Mouse (Mus musculus): ENCODE measurements around the gene Slc44a5. TPM values are rescaled to one million over a fixed set of nuclear protein-coding genes. Genes with fewer than 3 reads are reported as not detected.
A peak's percentile ranks its signal among the peaks of the same experiment; 100 is the strongest.

The Slc44a5 gene
- polyA plus RNA-seq, 1 experiment from 2014 or later = 0.39 TPM

- Histone ChIP-seq H3K27ac (no peak overlapping the region), H3K9me3 (replicated peaks; ENCODE audit: low read length) (no peaks in the 10 kb centered on the region), H3K4me2 (ENCODE audit: low read length) (no peak overlapping the region), H3K4me1 (replicated peaks; ENCODE audit: insufficient read depth, low read length) (no peaks in the 10 kb centered on the region), H3K27me3 (ENCODE audit: insufficient read depth, low read length) (no peaks in the 10 kb centered on the region), H3K9ac (ENCODE audit: low read depth, low read length) (no peak overlapping the region), H3K36me3 (ENCODE audit: insufficient read depth, low read length) (no peaks in the 10 kb centered on the region), H3K4me3 (replicated peaks; ENCODE audit: low read depth, low read length) (no peak overlapping the region)
- 50% methylated on average over 6 of the region's 6 CpGs for WGBS
- TF ChIP-seq CTCF (IDR thresholded peaks at IDR 0.05; ENCODE audit: low read depth) = peak; percentile 68
- ATAC-seq (replicated peaks; ENCODE audit: low FRiP score, low read depth) = no peak
- DNase-seq (ENCODE audit: low spot score) = peak; percentile 69
These were observed 11.4 kb upstream of the Slc44a5 start for GRCm38 (mm10) chr3:153961632-153962389.

DNA sequence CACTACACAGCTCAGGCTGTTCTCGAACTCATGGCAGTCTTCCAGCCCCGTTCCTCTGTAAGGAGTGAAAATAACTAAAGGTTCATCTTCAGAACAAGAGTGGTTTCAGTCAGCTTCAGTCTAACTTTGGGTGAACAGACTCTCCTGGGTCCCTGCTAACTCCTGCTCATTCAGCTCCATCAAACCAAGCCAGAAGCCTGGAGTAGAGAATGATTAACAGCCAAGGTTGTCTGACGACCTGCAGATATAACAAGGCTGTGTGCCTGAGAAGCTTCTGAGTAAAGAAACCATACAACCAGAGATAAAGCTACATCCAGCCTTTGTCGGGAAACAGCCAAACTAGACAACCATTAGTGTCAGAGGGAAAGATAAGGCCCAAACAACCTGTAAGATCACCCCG, 5.8 kb upstream of the Slc44a5 start:
- DNase-seq (ENCODE audit: low spot score) (no peak), ATAC-seq (replicated peaks; ENCODE audit: low FRiP score, low read depth) (no peak)
- Histone ChIP-seq H3K4me2 (ENCODE audit: low read length) (no peak overlapping the region), H3K4me1 (replicated peaks; ENCODE audit: insufficient read depth, low read length) (no peaks in the 10 kb centered on the region; the same call in 1 of the 2 replicates), H3K9ac (ENCODE audit: low read depth, low read length) (no peak overlapping the region), H3K4me3 (replicated peaks; ENCODE audit: low read depth, low read length) (no peak overlapping the region), H3K27ac (no peak overlapping the region), H3K36me3 (ENCODE audit: insufficient read depth, low read length) (no peaks in the 10 kb centered on the region), H3K9me3 (replicated peaks; ENCODE audit: low read length) (no peaks in the 10 kb centered on the region), H3K27me3 (ENCODE audit: insufficient read depth, low read length) (no peaks in the 10 kb centered on the region)
- no peak for TF ChIP-seq CTCF (IDR thresholded peaks at IDR 0.05; ENCODE audit: low read depth)
- WGBS = 69% methylated on average over 5 of the region's 5 CpGs

- Histone ChIP-seq H3K4me1 (replicated peaks; ENCODE audit: insufficient read depth, low read length) (peaks cover under 1% of the 10 kb centered on the region; the same call in 1 of the 2 replicates), H3K9ac (ENCODE audit: low read depth, low read length) (no peak overlapping the region), H3K36me3 (ENCODE audit: insufficient read depth, low read length) (no peaks in the 10 kb centered on the region), H3K4me2 (ENCODE audit: low read length) (no peak overlapping the region), H3K27ac (no peak overlapping the region), H3K9me3 (replicated peaks; ENCODE audit: low read length) (no peaks in the 10 kb centered on the region), H3K27me3 (ENCODE audit: insufficient read depth, low read length) (peaks cover under 1% of the 10 kb centered on the region; the same call in 1 of the 2 replicates), H3K4me3 (replicated peaks; ENCODE audit: low read depth, low read length) (no peak overlapping the region)
- WGBS = 51% methylated on average over 4 of the region's 4 CpGs
- peak; percentile 61 for DNase-seq (ENCODE audit: low spot score)
- peak; percentile 47; the same call in 1 of the 2 replicates for ATAC-seq (replicated peaks; ENCODE audit: low FRiP score, low read depth)
- peak; percentile 72 for TF ChIP-seq CTCF (IDR thresholded peaks at IDR 0.05; ENCODE audit: low read depth)
These were observed 4.7 kb upstream of the Slc44a5 start for GRCm38 (mm10) chr3:153968549-153968948.

- ATAC-seq (replicated peaks; ENCODE audit: low FRiP score, low read depth) = no peak
- H3K27me3 ChIP-seq (ENCODE audit: insufficient read depth, low read length) = peaks cover 10% of the 10 kb centered on the region
- WGBS = 74% methylated on average over 4 of the region's 4 CpGs
These were observed 3.8 kb upstream of the Slc44a5 start for GRCm38 (mm10) chr3:153969451-153969850.

DNA sequence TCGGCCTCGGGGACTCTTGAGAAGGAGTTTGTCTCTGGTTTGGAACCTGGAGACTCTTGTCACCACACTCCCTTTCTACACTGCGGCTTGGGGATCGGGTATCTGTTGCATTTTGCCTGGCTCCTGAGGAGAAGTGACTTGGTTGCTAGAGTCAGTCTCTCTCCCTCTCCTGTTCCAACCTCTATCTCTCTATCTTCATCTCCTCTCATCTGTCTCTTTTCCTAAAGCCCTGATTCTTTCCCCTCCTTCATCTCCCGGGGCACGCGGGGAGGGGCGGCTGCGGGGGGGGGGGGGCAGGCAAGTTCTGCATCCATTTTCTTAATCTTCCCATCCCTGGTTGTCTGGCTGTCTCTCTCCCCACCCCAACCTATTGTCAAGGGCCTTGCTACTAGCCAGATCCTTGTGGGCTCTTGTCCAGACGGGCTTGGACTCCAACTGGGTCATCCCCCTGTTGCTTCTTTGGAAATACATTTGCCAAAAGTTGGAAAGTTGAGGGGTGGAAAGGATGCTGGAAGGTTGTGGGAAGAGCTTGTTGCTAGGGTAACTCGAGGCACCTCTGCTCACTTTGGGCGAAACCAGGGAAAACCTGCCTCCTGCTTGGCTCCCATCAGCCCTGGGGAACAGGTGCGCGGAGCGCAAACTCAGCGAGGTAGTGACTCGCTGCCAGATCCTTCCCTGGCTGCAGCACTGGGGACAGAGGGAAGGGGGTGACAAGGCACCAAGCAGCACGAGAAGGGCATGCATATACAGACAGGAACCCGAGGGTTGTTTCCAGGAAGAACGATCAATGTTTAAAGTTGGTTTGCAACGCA, 919 bp downstream of the Slc44a5 start:
- H3K36me3 ChIP-seq (ENCODE audit: insufficient read depth, low read length) = no peaks in the 10 kb centered on the region
- no peak for DNase-seq (ENCODE audit: low spot score)
- H3K27me3 ChIP-seq (ENCODE audit: insufficient read depth, low read length) = peaks cover 12% of the 10 kb centered on the region
- 5% methylated on average over 21 of the region's 21 CpGs for WGBS
- H3K9me3 ChIP-seq (replicated peaks; ENCODE audit: low read length) = no peaks in the 10 kb centered on the region
- no peak overlapping the region for H3K27ac ChIP-seq
- peak overlapping the region; percentile 91 for H3K4me2 ChIP-seq (ENCODE audit: low read length)
- TF ChIP-seq CTCF (IDR thresholded peaks at IDR 0.05; ENCODE audit: low read depth) = no peak
- no peak; the same call in 1 of the 2 replicates for ATAC-seq (replicated peaks; ENCODE audit: low FRiP score, low read depth)
- H3K4me1 ChIP-seq (replicated peaks; ENCODE audit: insufficient read depth, low read length) = 0 out of 2 replicates have a peak, but pooled peaks cover 6% of the 10 kb centered on the region
- peak overlapping the region; percentile 45 for H3K4me3 ChIP-seq (replicated peaks; ENCODE audit: low read depth, low read length)
- H3K9ac ChIP-seq (ENCODE audit: low read depth, low read length) = no peak overlapping the region

More at GRCm38 (mm10) chr3:153969451-153969850, 3.8 kb upstream of the Slc44a5 start:
- Histone ChIP-seq H3K9ac (ENCODE audit: low read depth, low read length) (no peak overlapping the region), H3K36me3 (ENCODE audit: insufficient read depth, low read length) (no peaks in the 10 kb centered on the region), H3K4me1 (replicated peaks; ENCODE audit: insufficient read depth, low read length) (peaks cover 6% of the 10 kb centered on the region; the same call in 1 of the 2 replicates), H3K27ac (no peak overlapping the region), H3K9me3 (replicated peaks; ENCODE audit: low read length) (no peaks in the 10 kb centered on the region), H3K4me2 (ENCODE audit: low read length) (no peak overlapping the region), H3K4me3 (replicated peaks; ENCODE audit: low read depth, low read length) (no peak overlapping the region)
- TF ChIP-seq CTCF (IDR thresholded peaks at IDR 0.05; ENCODE audit: low read depth) = no peak
- DNase-seq (ENCODE audit: low spot score) = no peak

DNA sequence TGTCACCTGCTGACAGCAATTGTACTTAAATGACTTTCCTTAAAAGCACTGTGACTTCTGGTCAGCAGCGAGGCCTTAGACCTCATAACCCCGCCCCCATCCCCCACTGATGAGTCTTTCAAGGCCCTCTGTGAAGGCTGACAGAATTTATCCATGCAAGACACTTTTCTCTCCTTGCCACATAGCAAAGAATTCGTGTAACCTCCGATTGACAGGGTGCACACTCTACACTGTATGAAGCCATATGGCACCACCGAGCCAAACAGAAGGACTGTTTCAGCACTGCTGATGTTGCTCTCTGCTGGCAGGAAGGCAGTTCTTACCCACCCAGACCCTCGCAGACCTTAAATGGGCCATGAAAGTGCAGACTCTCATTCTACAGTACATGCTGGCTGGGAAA, 1.8 kb downstream of the Slc44a5 start:
- H3K4me1 ChIP-seq (replicated peaks; ENCODE audit: insufficient read depth, low read length) = 0 out of 2 replicates have a peak, but pooled peaks cover 6% of the 10 kb centered on the region
- H3K36me3 ChIP-seq (ENCODE audit: insufficient read depth, low read length) = no peaks in the 10 kb centered on the region
- TF ChIP-seq CTCF (IDR thresholded peaks at IDR 0.05; ENCODE audit: low read depth) = no peak
- no peak for ATAC-seq (replicated peaks; ENCODE audit: low FRiP score, low read depth)
- H3K9ac ChIP-seq (ENCODE audit: low read depth, low read length) = no peak overlapping the region
- DNase-seq (ENCODE audit: low spot score) = no peak
- peaks cover 12% of the 10 kb centered on the region for H3K27me3 ChIP-seq (ENCODE audit: insufficient read depth, low read length)
- no peak overlapping the region for H3K27ac ChIP-seq
- 9% methylated on average over 6 of the region's 6 CpGs for WGBS
- H3K4me2 ChIP-seq (ENCODE audit: low read length) = no peak overlapping the region
- H3K9me3 ChIP-seq (replicated peaks; ENCODE audit: low read length) = no peaks in the 10 kb centered on the region
- no peak overlapping the region for H3K4me3 ChIP-seq (replicated peaks; ENCODE audit: low read depth, low read length)

All from kidney, postnatal 0 days (tissue).